Mouse (Mus musculus) embryonic facial prominence, embryonic 11.5 days (tissue): ENCODE results near the gene Onecut3. TPM values are rescaled to one million over a fixed set of nuclear protein-coding genes. Genes with fewer than 3 reads are reported as not detected.

Experiments
- ATAC-seq: fragments of 200-750 bp; cut with Nextera tagmentation; replicated peaks from 2 replicates; pipeline ENCODE4 v1.8.0; 2017; ENCODE audit warnings: low read depth; ENCODE audit not compliant: insufficient number of reproducible peaks, low FRiP score, low TSS enrichment
- DNase-seq: peaks from one replicate; pipeline ENCODE4 v3.0.0-alpha.2; 2015; ENCODE audit warnings: low spot score
- H3K27ac ChIP-seq: fragments of 300-500 bp; sonication (generic); replicated peaks from 2 replicates; pipeline ENCODE4 v1.5.1; 2014; ENCODE audit warnings: mild to moderate bottlenecking, low read depth, low read length, control low read depth
- H3K27me3 ChIP-seq: fragments of 300-500 bp; sonication (generic); 2 replicates; pipeline ENCODE4 v1.6.1; 2014; ENCODE audit warnings: mild to moderate bottlenecking, low read length, moderate library complexity, mixed read lengths; ENCODE audit not compliant: control insufficient read depth, insufficient read depth
- H3K36me3 ChIP-seq: fragments of 300-500 bp; sonication (generic); replicated peaks from 2 replicates; pipeline ENCODE4 v1.6.1; 2014; ENCODE audit warnings: low read depth, mild to moderate bottlenecking, low read length, moderate library complexity, mixed read lengths; ENCODE audit not compliant: control insufficient read depth, insufficient read depth
- H3K4me1 ChIP-seq: fragments of 300-500 bp; sonication (generic); 2 replicates; pipeline ENCODE4 v1.6.1; 2014; ENCODE audit warnings: low read length, mixed read lengths; ENCODE audit not compliant: control insufficient read depth, insufficient read depth
- H3K4me2 ChIP-seq: fragments of 300-500 bp; sonication (generic); 2 replicates; pipeline ENCODE4 v1.6.1; 2014; ENCODE audit warnings: low read depth, mild to moderate bottlenecking, control low read depth, low read length, moderate library complexity
- H3K4me3 ChIP-seq: fragments of 300-500 bp; sonication (generic); 2 replicates; pipeline ENCODE4 v1.5.1; 2014; ENCODE audit warnings: low read depth, low read length, control low read depth
- H3K9ac ChIP-seq: fragments of 300-500 bp; sonication (generic); replicated peaks from 2 replicates; pipeline ENCODE4 v1.6.1; 2014; ENCODE audit warnings: mild to moderate bottlenecking, control low read depth, low read length
- H3K9me3 ChIP-seq: fragments of 300-500 bp; sonication (generic); replicated peaks from 2 replicates; pipeline ENCODE4 v1.6.1; 2016; ENCODE audit warnings: mild to moderate bottlenecking, low read length, inconsistent platforms, mixed read lengths; ENCODE audit not compliant: control insufficient read depth
- WGBS: fragments of 180-500 bp; shearing (Covaris S2); extraction: QIAGEN DNeasy Blood & Tissue Kit; methylation state at CpG from one replicate; pipeline ENCODE4 v1.1.7; 2014; 5-methylcytosine and 5-hydroxymethylcytosine counted together
- polyA plus RNA-seq: library from polyadenylated mRNA; unstranded; fragments of >200 nt; fragmentation: Nextera tagmentation; extraction: Ambion mirVana; gene quantifications from 2 replicates; pipeline ENCODE4 v1.2.1, GENCODE M21; 2014

The Onecut3 gene
- polyA plus RNA-seq, 1 experiment from 2014 or later = 0.22 TPM

DNA sequence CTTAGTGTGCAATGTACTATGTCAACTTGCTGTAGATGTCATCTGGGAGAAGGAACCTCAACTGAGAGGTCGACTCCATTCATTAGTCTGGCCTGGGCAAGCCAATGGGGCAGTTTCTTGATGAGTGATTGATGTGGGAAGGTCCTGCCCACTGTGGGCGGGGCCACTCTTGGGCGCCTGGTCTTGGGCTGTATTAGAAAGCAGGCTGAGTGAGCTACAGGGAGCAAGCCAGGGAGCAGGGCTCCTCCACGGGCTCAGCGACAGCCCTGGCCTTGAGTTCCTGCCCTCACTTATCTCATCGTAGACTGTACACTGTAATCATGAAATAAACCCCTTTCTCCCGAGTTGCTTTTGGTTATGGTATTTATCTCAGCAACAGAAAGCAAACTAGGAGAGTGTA, 39.1 kb downstream of the Onecut3 start:
- no peak; the same call in 1 of the 2 replicates for ATAC-seq
- Histone ChIP-seq H3K9me3 (no peaks in the 10 kb centered on the region), H3K4me1 (no peaks in the 10 kb centered on the region), H3K27me3 (peaks cover 19% of the 10 kb centered on the region), H3K36me3 (no peaks in the 10 kb centered on the region), H3K27ac (no peak overlapping the region), H3K4me2 (no peak overlapping the region), H3K4me3 (no peak overlapping the region), H3K9ac (no peak overlapping the region)
- 11% methylated on average over 7 of the region's 7 CpGs for WGBS
- no peak for DNase-seq

DNA sequence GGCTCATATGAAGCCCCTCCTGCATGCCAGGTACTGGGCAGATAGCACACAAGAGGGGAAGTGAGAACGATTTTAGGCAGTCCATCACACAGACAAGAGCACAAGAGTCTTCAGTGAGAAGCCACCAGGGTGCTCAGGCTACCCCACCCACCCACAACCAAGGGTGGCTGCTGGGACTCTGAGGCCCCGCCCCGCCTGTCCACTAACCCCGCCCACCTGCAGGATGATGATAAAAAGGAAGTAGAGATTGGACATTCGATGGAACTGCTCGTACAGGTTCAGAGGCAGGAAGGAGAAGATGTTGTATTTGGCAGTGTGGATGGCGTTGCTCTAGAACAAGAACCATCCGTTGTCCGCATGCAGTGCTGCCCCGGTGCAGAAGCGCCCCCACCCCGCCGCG, 40.4 kb downstream of the Onecut3 start:
- WGBS = 12% methylated on average over 14 of the region's 14 CpGs
- no peak overlapping the region for H3K4me3 ChIP-seq
- H3K27me3 ChIP-seq = peaks cover 20% of the 10 kb centered on the region
- H3K4me2 ChIP-seq = no peak overlapping the region
- no peaks in the 10 kb centered on the region for H3K9me3 ChIP-seq
- ATAC-seq (no peak), DNase-seq (no peak)
- H3K27ac ChIP-seq = no peak overlapping the region
- no peak overlapping the region for H3K9ac ChIP-seq
- H3K36me3 ChIP-seq = no peaks in the 10 kb centered on the region
- H3K4me1 ChIP-seq = no peaks in the 10 kb centered on the region

DNA sequence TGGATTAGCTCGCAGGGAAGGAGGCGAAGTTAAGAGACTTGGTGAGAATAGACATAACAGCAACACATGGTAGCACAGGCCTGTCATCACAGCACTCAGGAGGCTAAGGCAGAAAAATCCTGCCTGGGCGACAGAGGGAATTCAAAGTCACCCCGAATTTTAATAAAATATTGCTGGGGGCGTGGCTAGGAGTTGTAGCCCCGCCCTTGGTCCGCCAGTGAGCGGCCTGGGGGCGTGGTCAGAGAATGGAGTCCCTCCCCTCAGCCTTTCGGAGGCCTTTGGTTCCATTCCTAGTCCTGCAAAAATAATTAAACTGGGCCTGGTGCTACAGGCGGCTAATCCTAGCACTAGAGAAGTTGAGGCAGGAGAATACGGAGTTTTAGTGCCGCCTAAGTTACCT, 41.1 kb downstream of the Onecut3 start:
- WGBS = 10% methylated on average over 13 of the region's 13 CpGs
- DNase-seq = no peak

DNA sequence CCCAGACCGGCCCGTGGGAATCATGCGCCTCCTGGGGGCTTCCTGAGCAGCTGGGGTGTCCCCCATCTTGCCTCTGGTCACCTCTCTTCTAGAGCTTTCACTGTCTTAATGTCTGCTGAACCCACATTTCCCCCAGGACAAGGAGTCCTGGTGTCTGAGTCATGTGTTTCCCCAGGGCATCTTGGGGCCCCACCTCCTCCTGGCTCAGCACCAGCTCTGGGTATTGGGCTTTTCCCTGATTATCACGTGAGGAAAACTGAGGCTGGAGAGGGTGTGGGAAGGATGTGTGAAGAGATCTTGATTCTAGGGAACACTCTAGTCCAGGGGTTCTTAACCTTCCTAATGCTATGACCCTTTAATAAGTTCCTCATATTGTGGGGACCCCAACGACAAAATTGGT, 43.5 kb downstream of the Onecut3 start:
- Histone ChIP-seq H3K4me2 (no peak overlapping the region), H3K4me1 (no peaks in the 10 kb centered on the region), H3K36me3 (peaks cover 7% of the 10 kb centered on the region), H3K9ac (no peak overlapping the region), H3K9me3 (no peaks in the 10 kb centered on the region), H3K27me3 (peaks cover 20% of the 10 kb centered on the region), H3K27ac (no peak overlapping the region), H3K4me3 (no peak overlapping the region)
- ATAC-seq (no peak), DNase-seq (no peak)
- WGBS = 58% methylated on average over 5 of the region's 5 CpGs

More for the DNA sequence above, 41.1 kb downstream of the Onecut3 start:
- no peak overlapping the region for H3K9ac ChIP-seq
- no peak overlapping the region for H3K27ac ChIP-seq
- H3K4me3 ChIP-seq = no peak overlapping the region
- ATAC-seq = no peak
- no peaks in the 10 kb centered on the region for H3K9me3 ChIP-seq
- no peaks in the 10 kb centered on the region for H3K36me3 ChIP-seq
- H3K4me2 ChIP-seq = no peak overlapping the region
- peaks cover 20% of the 10 kb centered on the region for H3K27me3 ChIP-seq
- no peaks in the 10 kb centered on the region for H3K4me1 ChIP-seq

DNA sequence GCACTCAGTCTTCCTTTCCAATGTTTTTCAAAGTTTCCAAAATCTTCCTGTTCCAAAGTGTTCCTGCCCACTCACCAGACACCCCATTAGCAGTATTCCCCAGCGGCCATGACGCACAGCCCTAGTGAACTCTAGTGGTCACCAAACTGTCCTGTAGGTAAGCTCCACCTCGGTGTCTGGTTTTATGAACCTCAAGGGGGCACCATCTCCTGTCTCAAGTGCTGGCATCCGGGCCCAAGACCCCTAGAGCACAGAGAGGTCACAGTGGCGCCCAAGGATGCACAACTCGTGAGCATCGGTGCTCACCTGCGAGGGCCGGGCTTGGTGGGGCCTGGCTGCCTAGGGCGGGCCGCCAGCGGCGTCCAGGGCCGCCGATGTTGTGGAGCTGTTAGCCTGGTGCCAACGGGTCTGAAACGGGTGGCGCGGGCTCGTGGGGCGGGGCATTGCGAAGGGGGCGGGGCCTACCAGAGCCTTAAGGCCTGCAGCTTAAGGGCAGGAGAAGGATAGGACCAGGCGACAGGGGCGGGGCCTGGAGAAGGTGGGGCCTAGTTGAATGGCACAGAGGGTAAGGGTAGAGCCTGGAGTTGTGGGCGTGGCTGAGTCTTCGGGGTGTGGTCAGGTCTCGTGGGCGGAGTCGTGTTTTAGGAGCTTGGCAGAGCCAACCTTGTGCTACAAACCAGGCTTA, 44.2 kb downstream of the Onecut3 start, which contains the start of gene Atp8b3:
Gene Atp8b3, minus strand, starts transcription at position 415 of the 685 bp plus-strand sequence.
- peak; percentile 69 for DNase-seq
- WGBS = 3% methylated on average over 30 of the region's 30 CpGs
- no peak within 1 kb of the TSS for H3K9ac ChIP-seq
- H3K4me2 ChIP-seq = peak within 1 kb of the TSS; percentile 19; the same call in 1 of the 2 replicates
- H3K4me3 ChIP-seq = peak within 1 kb of the TSS; percentile 4; the same call in 1 of the 2 replicates
- H3K4me1 ChIP-seq = no peaks in the 10 kb centered on the region
- no peak within 1 kb of the TSS for H3K27ac ChIP-seq
- ATAC-seq = no peak
- no peaks in the 10 kb centered on the region for H3K9me3 ChIP-seq
- peaks cover 20% of the 10 kb centered on the region for H3K27me3 ChIP-seq
- peaks cover 7% of the 10 kb centered on the region for H3K36me3 ChIP-seq

DNA sequence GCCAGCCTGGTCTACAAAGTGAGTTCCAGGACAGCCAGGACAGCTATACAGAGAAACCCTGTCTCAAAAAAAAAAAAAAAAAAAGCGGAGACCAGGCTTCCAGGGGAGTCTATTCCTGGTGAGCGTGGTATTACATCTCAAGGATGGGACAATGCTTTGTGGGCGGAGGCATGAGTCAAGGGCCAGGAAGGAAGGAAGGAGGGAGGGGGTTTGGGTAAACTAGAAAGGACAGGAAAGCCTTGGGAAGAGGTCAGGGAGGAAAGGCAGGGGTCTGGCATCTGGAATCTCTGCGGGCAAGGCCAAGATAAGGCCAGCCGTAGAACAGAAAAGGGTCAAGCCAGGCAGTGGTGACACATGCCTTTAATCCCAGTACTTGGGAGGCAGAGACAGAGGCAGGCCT, 44.9 kb downstream of the Onecut3 start:
- ATAC-seq (no peak), DNase-seq (no peak)
- 33% methylated on average over 5 of the region's 5 CpGs for WGBS
- Histone ChIP-seq H3K9me3 (no peaks in the 10 kb centered on the region), H3K27ac (no peak overlapping the region), H3K4me3 (no peak overlapping the region), H3K36me3 (peaks cover 12% of the 10 kb centered on the region), H3K4me1 (no peaks in the 10 kb centered on the region), H3K4me2 (no peak overlapping the region), H3K9ac (no peak overlapping the region), H3K27me3 (peaks cover 20% of the 10 kb centered on the region)

DNA sequence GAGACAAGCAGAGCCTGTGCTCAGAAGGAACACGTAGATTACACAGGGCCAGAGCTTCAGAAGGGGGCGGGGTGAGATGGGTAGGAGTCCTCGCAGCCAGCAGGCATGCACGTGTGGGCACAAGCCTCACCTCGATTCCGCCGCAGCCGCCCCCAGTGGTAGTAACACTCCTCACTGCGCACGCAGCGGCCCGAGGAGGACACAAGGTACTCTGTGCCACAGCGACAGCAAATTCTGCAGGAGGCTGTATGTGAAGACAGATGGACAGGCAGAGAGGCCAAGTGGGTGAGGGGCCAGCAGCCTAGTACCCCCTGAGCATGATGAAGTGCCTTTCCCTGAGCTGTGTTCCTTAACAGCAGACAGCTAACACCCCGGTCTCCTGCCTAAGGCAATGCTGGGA, 49.2 kb downstream of the Onecut3 start:
- no peak overlapping the region for H3K27ac ChIP-seq
- no peak for ATAC-seq
- no peaks in the 10 kb centered on the region for H3K4me1 ChIP-seq
- H3K27me3 ChIP-seq = no peaks in the 10 kb centered on the region; the same call in 1 of the 2 replicates
- no peak for DNase-seq
- no peaks in the 10 kb centered on the region for H3K9me3 ChIP-seq
- 93% methylated on average over 14 of the region's 14 CpGs for WGBS
- no peak overlapping the region for H3K4me2 ChIP-seq
- no peak overlapping the region for H3K9ac ChIP-seq
- H3K36me3 ChIP-seq = peaks cover 12% of the 10 kb centered on the region
- no peak overlapping the region for H3K4me3 ChIP-seq

DNA sequence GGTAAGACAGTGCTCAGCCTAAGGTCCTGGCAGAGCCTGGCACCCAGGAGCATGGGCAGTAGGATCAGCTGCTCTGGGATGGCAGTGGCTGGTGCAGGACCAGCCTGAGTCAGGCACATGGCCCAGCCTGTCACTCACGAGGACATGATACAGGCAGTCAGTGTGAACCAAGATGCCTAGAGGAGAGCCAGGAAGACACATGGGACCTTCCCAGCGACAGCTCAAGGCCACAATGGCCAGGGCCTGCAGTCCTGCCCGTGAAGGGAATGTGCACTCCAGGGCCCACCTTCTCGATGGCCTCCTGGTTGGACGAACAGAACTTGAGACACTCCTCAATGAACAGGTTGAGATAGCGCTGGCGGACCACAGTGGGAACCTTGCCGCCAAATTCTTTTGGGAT, 51.0 kb downstream of the Onecut3 start:
- no peak overlapping the region for H3K27ac ChIP-seq
- H3K4me3 ChIP-seq = no peak overlapping the region
- H3K9me3 ChIP-seq = no peaks in the 10 kb centered on the region
- ATAC-seq (no peak), DNase-seq (no peak)
- peaks cover 12% of the 10 kb centered on the region for H3K36me3 ChIP-seq
- WGBS = 92% methylated on average over 8 of the region's 8 CpGs
- no peak overlapping the region for H3K9ac ChIP-seq
- H3K4me2 ChIP-seq = no peak overlapping the region
- H3K4me1 ChIP-seq = no peaks in the 10 kb centered on the region
- no peaks in the 10 kb centered on the region for H3K27me3 ChIP-seq
